Mouse (Mus musculus): Measurements from ENCODE around the gene Klrd1.
"Not testable (repeated sequence)": the region's sequence is repeated elsewhere in the genome, so short reads cannot be mapped to it uniquely, and the experiment has no call there.

The Klrd1 gene

DNA sequence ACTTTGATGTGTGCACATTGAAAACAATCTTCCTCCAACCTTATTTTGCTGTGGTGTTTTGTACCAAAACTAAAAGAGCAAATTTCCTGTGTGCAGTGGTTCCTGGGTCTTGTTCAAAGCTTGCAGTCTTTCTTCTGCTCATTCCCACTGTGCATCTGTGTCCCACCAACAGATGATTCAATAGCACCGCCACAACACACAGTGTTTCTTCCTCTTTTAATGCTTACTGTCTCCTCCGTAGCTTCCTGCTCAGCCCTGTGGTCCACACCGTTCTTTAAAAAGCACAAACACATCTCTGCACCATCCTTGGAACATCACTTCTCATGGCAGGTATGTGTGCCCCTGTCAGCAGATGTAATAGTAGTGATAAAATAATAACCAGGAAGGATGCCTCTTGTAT lies at the start of gene Klrd1:
Gene Klrd1, plus strand, starts transcription at position 275 of the 400 bp plus-strand sequence.
- DNase-seq (ENCODE audit: low spot score in 2 of 2): no peak

DNA sequence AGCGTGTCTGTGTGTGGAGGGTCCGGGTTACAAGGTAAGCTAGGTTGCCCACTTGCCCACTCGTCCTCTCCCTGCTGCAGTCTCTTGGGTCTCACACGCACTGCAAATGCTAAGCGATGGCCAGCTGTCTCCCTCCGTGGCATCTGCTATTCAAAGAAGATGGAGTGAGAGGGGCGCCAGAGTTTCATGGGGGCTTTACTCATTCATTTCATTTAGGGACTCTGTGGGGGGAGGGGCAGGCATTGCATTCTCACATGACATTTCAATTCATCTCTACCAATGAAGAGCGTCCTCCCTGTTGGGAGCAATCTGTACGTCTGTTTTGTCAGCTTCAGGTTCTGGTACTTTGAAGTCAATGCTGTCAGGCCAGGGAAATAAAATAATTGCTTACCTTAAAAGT lies 49.7 kb upstream of the Klrd1 start:
- DNase-seq (ENCODE audit: low spot score in 2 of 2): peak in 1 of 2 experiments; percentile 28

DNA sequence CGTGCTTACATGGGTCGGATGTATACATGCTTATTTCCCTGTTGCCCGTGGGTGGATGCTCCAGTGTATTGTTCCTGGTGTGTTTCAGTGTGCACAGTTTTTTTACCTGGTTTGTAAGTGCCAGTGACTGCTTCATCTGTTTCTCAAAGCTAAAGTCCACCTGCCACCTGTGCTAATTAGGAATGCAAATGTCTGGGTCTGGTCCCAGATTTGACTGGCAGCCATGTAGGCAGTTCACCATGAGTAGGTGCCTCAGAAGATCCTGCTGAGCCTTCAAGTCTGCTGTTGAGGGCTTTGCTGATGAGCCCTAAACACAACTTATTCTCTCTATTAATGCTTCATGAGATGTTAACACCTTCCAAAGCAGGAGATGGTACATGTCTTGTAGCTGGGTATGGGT lies 49.0 kb upstream of the Klrd1 start:
- DNase-seq (ENCODE audit: low spot score in 2 of 2): no peak

DNA sequence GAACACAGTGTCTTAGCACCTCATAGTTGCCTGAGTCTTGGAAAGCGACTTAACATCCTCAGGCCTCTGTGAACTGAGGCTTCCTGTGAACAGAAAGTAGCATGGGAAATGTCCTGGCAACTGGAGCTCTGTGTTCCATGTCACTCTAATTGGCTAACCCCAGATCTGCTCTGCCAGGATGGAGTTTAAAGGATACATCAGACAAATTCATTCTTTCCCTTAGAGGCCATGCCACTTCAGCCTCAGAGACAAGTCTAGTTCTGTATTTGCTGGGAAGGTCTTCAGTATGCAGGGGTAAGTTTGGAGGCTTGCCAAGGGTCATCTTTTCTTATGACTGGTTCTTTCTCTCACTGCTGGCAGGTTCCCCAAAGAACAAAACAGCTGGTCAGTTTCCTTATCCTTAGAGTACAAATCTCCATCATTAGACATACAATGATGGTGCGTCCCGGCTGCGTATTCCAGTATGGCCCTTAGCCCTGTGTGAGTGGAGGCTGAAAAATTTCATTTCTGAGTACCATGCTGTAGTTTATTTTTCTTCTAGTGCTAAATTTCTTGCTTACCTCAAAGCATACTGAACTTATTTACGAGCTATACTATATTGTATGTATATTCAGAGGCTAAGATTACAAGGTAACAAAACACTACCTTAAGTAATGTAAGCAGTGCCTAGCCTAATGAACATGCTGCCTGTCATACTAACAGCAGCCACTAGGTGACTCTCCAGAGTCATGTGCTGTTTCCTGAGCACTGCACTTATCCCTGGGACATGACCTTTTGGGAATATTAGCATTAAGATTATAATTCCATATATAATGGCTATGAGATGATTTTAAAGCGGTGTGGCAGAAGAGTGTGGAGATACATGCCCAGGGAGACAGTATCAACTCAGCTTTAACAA lies 47.6 kb upstream of the Klrd1 start:
- peak; percentile 34 to 70 for DNase-seq (ENCODE audit: low spot score in 2 of 2)

GRCm38 (mm10) chr6:129547277-129547676 lies 44.3 kb upstream of the Klrd1 start:
- no peak for DNase-seq (ENCODE audit: low spot score in 2 of 2)

DNA sequence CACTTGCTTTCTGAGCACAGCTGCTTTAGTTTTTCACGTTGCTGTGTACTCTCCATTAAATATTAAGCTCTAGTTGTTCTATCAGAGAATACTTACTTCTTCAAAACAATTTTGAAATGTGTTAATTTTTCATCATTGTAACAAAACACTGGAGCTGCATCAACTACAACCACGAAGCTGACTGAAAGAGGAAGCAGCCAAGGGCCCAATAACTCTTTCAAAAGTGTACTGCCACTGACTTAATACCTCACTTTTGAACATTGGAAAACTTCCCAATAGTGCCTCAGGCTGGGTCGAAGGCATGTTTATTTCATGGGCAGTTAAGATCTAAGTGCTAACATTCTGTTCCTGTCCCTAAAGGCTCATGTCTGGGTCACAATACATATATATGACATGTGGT lies 43.6 kb upstream of the Klrd1 start:
- no peak for DNase-seq (ENCODE audit: low spot score in 2 of 2)

DNA sequence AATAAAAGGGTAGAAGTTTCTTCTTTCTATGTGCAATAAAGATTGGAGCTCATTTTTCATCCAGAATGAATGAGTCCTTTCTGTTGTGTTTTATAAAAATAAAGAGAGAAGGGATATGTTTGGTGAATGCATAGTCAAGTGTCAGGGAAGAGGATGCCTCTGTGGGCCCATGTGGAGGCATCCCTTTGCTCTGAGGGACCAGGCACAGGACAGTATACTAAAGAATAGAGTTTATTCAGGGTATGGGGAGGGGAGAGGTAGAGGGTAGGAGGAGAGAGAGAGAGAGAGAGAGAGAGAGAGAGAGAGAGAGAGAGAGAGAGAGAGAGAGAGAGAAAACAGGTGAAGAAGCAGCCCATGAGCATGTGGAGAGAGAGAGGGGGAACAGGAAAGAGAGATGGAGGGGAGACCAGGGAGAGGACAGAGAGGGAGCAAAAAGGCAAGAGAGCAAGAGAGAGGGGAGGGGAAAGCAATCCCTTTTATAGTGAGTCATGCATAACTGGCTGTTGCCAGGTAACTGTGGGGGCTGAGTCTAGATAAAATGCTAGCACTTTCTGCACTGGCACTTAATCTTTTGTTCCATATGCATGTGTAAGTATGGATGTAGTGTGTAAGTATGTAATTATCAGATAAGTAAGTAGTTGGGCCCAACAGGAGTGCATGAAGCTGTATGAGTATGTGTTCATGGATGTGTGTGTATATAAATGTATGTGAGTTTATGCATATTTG lies 34.1 kb upstream of the Klrd1 start:
- no peak for DNase-seq (ENCODE audit: low spot score in 2 of 2)

DNA sequence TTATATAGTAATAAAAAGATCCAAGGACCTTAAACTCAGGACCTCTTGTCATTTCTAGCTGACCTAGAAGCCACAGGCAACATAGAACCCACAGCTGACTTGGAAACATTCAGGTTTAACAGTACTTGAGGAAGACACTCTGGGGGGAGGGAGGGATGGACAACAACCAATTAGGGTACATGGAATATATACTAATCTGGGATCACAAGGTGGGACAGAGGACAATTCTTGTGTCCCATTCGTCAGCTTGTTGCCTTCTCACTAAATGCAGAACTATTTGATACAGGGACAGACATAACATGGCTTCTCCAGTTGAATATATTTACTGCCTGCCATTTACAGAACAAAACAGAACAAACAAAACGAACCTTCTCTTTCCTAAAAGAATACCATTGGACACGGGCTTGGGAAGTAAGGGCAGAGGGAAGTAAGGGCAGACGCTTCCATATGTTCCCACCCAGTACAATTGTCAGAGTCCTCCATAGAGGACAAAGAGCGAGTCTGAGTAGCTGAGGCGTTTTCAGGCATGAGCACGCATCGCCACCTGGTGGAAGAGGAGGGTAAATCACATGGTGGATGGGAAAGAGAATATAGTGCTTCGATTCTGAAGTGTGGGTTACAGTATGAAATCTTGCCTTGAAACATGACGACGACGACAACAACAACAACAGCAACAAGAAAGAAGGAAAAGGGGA lies 32.5 kb upstream of the Klrd1 start:
- DNase-seq (ENCODE audit: low spot score in 2 of 2): peak in 1 of 2 experiments; percentile 65

DNA sequence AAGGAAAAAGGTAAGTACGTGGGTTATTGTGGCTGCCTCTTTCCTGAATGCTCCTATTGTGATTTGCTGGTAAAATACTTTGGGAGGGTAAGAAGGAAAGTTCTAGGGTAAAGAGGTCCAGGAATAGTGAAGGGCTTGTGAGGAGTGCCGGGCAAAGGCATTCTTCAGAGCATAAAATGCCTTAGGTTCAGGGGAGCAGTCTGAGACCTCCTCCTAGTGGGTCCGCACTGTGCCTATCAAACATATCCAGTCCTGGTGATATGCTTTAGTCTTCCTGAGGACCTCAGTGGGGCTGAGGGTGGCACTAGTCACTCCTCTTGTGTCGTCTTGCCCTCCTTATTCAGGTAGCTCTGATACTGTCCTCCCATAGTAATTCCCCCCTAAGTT lies 31.9 kb upstream of the Klrd1 start:
- DNase-seq (ENCODE audit: low spot score in 2 of 2): no peak

GRCm38 (mm10) chr6:129565257-129565656 lies 26.3 kb upstream of the Klrd1 start:
- no peak for DNase-seq (ENCODE audit: low spot score in 2 of 2)

- no peak for DNase-seq (ENCODE audit: low spot score in 2 of 2)
These were observed 16.3 kb upstream of the Klrd1 start for GRCm38 (mm10) chr6:129575315-129575714.

GRCm38 (mm10) chr6:129577605-129578004 lies 14.0 kb upstream of the Klrd1 start, which contains the start of gene Klre1:
TSS of gene Klre1 (plus strand) at chr6:129577905.
- DNase-seq (ENCODE audit: low spot score in 2 of 2): no peak

- no peak for DNase-seq (ENCODE audit: low spot score in 2 of 2)
These were observed 10.3 kb upstream of the Klrd1 start for GRCm38 (mm10) chr6:129581274-129581673.

DNA sequence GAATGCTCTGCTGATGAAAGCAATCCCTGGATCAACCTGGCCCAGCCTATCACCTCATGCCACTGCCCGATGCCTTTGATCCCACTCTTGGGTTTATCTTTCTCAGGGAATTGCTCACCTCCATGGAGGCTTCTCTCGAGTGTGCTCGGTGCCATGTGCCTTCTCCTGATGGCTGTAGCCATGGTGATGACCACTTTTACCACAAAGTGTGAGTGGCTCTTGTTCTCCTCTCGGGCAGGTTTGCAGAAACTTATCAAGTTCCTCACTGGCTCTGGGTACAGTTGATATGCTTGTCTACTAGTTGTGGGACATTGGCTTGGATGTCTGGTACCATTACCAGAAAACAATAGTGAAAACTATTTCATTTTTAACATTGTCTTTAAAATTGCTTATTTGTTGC lies 9.7 kb upstream of the Klrd1 start:
- no peak for DNase-seq (ENCODE audit: low spot score in 2 of 2)

- no peak for DNase-seq (ENCODE audit: low spot score in 2 of 2)
These were observed 8.6 kb upstream of the Klrd1 start for GRCm38 (mm10) chr6:129583014-129583413.

- DNase-seq (ENCODE audit: low spot score in 2 of 2): no peak
These were observed 16.8 kb downstream of the Klrd1 start for GRCm38 (mm10) chr6:129608372-129608771.

DNA sequence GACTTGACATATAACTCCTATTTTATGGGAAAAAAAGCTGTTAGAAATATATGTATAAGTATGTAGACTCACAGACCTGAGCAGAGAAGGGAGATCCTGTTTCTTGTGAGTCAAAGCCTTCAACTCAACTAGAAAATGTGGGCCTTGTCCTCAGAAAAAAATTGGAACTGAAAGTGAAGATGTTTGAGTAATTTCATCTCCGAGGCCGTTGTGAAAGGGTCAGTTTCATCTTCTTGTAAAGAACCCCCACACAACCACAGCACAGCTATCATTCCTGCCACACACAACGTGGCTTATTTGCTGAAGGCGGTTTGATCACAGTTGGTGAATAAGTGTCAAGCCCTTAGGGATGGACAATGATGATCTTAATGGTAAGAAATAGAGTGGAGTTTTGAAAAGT lies 32.2 kb downstream of the Klrd1 start, which contains the start of gene Klrk1:
Gene Klrk1, minus strand, starts transcription at position 130 of the 400 bp plus-strand sequence.
- DNase-seq (ENCODE audit: low spot score in 2 of 2): no peak

- DNase-seq (ENCODE audit: low spot score in 2 of 2): not testable (repeated sequence)
These were observed 39.5 kb downstream of the Klrd1 start for GRCm38 (mm10) chr6:129631046-129631445.

DNA sequence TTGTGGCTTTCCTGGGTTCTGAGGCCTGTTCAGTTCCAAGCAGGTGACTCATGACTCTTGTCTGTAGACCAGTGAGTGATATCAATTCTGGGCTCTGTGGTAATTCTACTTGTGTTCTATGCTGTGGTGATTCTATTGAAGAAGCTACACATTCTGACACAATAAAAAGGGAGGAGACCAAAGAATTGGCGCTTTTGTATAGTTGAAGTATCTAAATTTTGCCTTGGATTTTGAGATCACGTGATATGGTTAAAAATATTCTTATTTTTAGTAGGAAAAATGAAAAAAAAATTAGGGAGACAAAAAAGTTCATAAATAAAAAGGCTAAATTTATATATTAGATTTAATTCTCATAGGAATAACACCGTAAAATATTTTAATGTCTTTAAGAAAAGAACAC lies 51.7 kb downstream of the Klrd1 start, which contains the start of gene Klrc3:
Gene Klrc3, minus strand, starts transcription at position 101 of the 400 bp plus-strand sequence.
- not testable (repeated sequence) for DNase-seq (ENCODE audit: low spot score in 2 of 2)

DNA sequence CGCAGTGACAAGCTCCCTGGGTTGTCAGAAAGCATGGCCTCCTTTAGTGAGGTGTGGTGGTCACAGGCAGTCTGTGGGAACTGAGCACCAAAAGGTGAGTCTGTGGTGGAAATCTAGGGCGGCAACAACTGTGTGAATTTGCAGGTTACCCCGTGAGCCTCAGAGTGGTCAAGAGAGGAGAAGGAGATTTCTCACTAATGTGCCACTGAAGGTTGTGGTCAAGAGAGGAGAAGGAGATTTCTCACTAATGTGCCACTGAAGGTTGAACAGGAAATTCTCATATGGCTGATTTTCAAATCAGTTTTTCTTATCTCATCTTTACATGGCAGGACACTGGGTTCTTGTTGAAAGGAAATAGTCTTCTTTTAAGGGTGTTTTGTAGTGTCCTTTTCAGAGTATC lies 52.5 kb downstream of the Klrd1 start:
- DNase-seq (ENCODE audit: low spot score in 2 of 2): not testable (repeated sequence)
